Mouse (Mus musculus): ENCODE measurements around the gene Grb10.

Gene Grb10

GRCm38 (mm10) chr11:12034781-12035180 lies 3.7 kb downstream of the Grb10 start:
- ATAC-seq (ENCODE audit: insufficient number of reproducible peaks, low FRiP score, low TSS enrichment) = no peak

- ATAC-seq (ENCODE audit: insufficient number of reproducible peaks, low FRiP score, low TSS enrichment) = no peak
These were observed 4.1 kb downstream of the Grb10 start for GRCm38 (mm10) chr11:12034371-12034770.

GRCm38 (mm10) chr11:12032831-12033230 lies 5.7 kb downstream of the Grb10 start:
- no peak for ATAC-seq (ENCODE audit: insufficient number of reproducible peaks, low FRiP score, low TSS enrichment)

- ATAC-seq (ENCODE audit: insufficient number of reproducible peaks, low FRiP score, low TSS enrichment) = peak; percentile 57
These were observed 11.8 kb downstream of the Grb10 start for GRCm38 (mm10) chr11:12026638-12027037.

- peak; percentile 82 for ATAC-seq (ENCODE audit: insufficient number of reproducible peaks, low FRiP score, low TSS enrichment)
These were observed 12.5 kb downstream of the Grb10 start for GRCm38 (mm10) chr11:12025756-12026593.

- peak; percentile 57 for ATAC-seq (ENCODE audit: insufficient number of reproducible peaks, low FRiP score, low TSS enrichment)
These were observed 13.1 kb downstream of the Grb10 start for GRCm38 (mm10) chr11:12025392-12025755.

GRCm38 (mm10) chr11:12023051-12023450 lies 15.4 kb downstream of the Grb10 start:
- no peak for ATAC-seq (ENCODE audit: insufficient number of reproducible peaks, low FRiP score, low TSS enrichment)

GRCm38 (mm10) chr11:12019651-12020050 lies 18.8 kb downstream of the Grb10 start:
- no peak for ATAC-seq (ENCODE audit: insufficient number of reproducible peaks, low FRiP score, low TSS enrichment)

- ATAC-seq (ENCODE audit: insufficient number of reproducible peaks, low FRiP score, low TSS enrichment) = no peak
These were observed 19.9 kb downstream of the Grb10 start for GRCm38 (mm10) chr11:12018604-12019003.

- no peak for ATAC-seq (ENCODE audit: insufficient number of reproducible peaks, low FRiP score, low TSS enrichment)
These were observed 28.4 kb downstream of the Grb10 start for GRCm38 (mm10) chr11:12010084-12010483.

- no peak for ATAC-seq (ENCODE audit: insufficient number of reproducible peaks, low FRiP score, low TSS enrichment)
These were observed 38.1 kb downstream of the Grb10 start for GRCm38 (mm10) chr11:12000293-12000910.

GRCm38 (mm10) chr11:11998881-11999280 lies 39.6 kb downstream of the Grb10 start:
- ATAC-seq (ENCODE audit: insufficient number of reproducible peaks, low FRiP score, low TSS enrichment) = no peak

GRCm38 (mm10) chr11:11997045-11997444 lies 41.4 kb downstream of the Grb10 start:
- ATAC-seq (ENCODE audit: insufficient number of reproducible peaks, low FRiP score, low TSS enrichment) = no peak

GRCm38 (mm10) chr11:11995371-11995770 lies 43.1 kb downstream of the Grb10 start:
- ATAC-seq (ENCODE audit: insufficient number of reproducible peaks, low FRiP score, low TSS enrichment) = no peak

GRCm38 (mm10) chr11:11993807-11994206 lies 44.7 kb downstream of the Grb10 start:
- no peak for ATAC-seq (ENCODE audit: insufficient number of reproducible peaks, low FRiP score, low TSS enrichment)

- ATAC-seq (ENCODE audit: insufficient number of reproducible peaks, low FRiP score, low TSS enrichment) = no peak
These were observed 45.3 kb downstream of the Grb10 start for GRCm38 (mm10) chr11:11993183-11993582.

- no peak for ATAC-seq (ENCODE audit: insufficient number of reproducible peaks, low FRiP score, low TSS enrichment)
These were observed 48.6 kb downstream of the Grb10 start for GRCm38 (mm10) chr11:11989850-11990249.

GRCm38 (mm10) chr11:11987233-11987632 lies 51.2 kb downstream of the Grb10 start:
- 0 out of 2 replicates have a peak, but pooled peaks have one; percentile 66 for ATAC-seq (ENCODE audit: insufficient number of reproducible peaks, low FRiP score, low TSS enrichment)

GRCm38 (mm10) chr11:11978611-11979197 lies 59.8 kb downstream of the Grb10 start:
- ATAC-seq (ENCODE audit: insufficient number of reproducible peaks, low FRiP score, low TSS enrichment) = no peak

- ATAC-seq (ENCODE audit: insufficient number of reproducible peaks, low FRiP score, low TSS enrichment) = peak; percentile 58; the same call in 1 of the 2 replicates
These were observed 63.8 kb downstream of the Grb10 start for GRCm38 (mm10) chr11:11974591-11975255.

All from cerebellum, adult (tissue).